Mouse (Mus musculus): ENCODE measurements around the gene Scmh1.

Gene Scmh1

GRCm38 (mm10) chr4:120565726-120566125 lies 160.6 kb downstream of the Scmh1 start:
- no peak for DNase-seq

GRCm38 (mm10) chr4:120568005-120568404 lies 162.9 kb downstream of the Scmh1 start:
- no peak for DNase-seq

- DNase-seq: no peak
Measured at GRCm38 (mm10) chr4:120569025-120569424, 163.9 kb downstream of the Scmh1 start.

GRCm38 (mm10) chr4:120569486-120570437 lies 164.7 kb downstream of the Scmh1 start, which contains the start of gene Ctps:
Ctps (minus strand) TSS chr4:120570276.
- peak; percentile 97 for DNase-seq

- no peak for DNase-seq
Measured at GRCm38 (mm10) chr4:120570438-120571069, 165.5 kb downstream of the Scmh1 start.

GRCm38 (mm10) chr4:120571070-120571464 lies 166.0 kb downstream of the Scmh1 start:
- DNase-seq: no peak

- DNase-seq: no peak
Measured at GRCm38 (mm10) chr4:120571691-120572090, 166.6 kb downstream of the Scmh1 start.

Data from right cerebral cortex, postnatal 4 days (tissue).